Mouse (Mus musculus) brain, embryonic 14.5 days (tissue): ENCODE measurements around the gene Gmnc.

Experiments used
- CTCF ChIP-seq: fragments of 200-500 bp; IDR thresholded peaks from 2 replicates; pipeline ENCODE4 v1.5.1; 2012; ENCODE audit warnings: inconsistent platforms, mild to moderate bottlenecking, moderate library complexity, borderline replicate concordance; ENCODE audit not compliant: insufficient read depth, insufficient read length; ENCODE audit errors: extremely low read depth
- POLR2A ChIP-seq: fragments of 200-500 bp; IDR thresholded peaks from 2 replicates; pipeline ENCODE4 v1.6.1; 2012; ENCODE audit warnings: mild to moderate bottlenecking, inconsistent platforms, borderline replicate concordance; ENCODE audit not compliant: poor library complexity, insufficient read depth, insufficient read length, severe bottlenecking; ENCODE audit errors: extremely low read depth

DNA sequence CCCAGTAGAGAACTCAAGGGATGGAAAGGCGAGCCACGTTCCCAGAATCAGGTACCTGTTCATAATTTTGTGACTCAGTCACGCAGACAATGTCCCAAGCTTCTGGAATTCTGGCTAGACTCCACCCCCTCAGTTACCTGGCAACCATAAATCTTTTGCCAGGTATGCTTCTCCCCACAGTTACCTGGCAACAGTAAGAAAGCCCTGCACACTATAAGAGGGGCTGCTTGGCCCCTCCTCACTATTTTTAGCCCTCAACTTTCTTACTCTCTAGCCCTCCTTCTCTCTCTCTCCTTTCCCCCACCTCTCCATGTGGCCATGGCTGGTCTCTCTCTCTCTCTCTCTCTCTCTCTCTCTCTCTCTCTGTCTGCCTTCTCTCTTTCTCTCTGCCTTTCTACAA, 114.6 kb downstream of the Gmnc start:
- TF ChIP-seq POLR2A (no peak), CTCF (no peak)
